Mouse (Mus musculus): Measurements from ENCODE around the gene Hs2st1. TPM values are rescaled to one million over a fixed set of nuclear protein-coding genes. Genes with fewer than 3 reads are reported as not detected.

Gene Hs2st1
- total RNA-seq, 1 experiment from 2014 or later = 5.1 TPM

GRCm38 (mm10) chr3:144561511-144562250 is 8.3 kb downstream of the Hs2st1 start:
- peak; percentile 82 for ATAC-seq (replicated peaks; ENCODE audit: insufficient number of reproducible peaks, low FRiP score, low TSS enrichment, poor library complexity, severe bottlenecking)

- no peak for ATAC-seq (replicated peaks; ENCODE audit: insufficient number of reproducible peaks, low FRiP score, low TSS enrichment, poor library complexity, severe bottlenecking)
Measured at GRCm38 (mm10) chr3:144558274-144558673, 11.7 kb downstream of the Hs2st1 start.

GRCm38 (mm10) chr3:144556625-144557324 is 13.2 kb downstream of the Hs2st1 start:
- ATAC-seq (replicated peaks; ENCODE audit: insufficient number of reproducible peaks, low FRiP score, low TSS enrichment, poor library complexity, severe bottlenecking) = no peak

GRCm38 (mm10) chr3:144555144-144555543 is 14.8 kb downstream of the Hs2st1 start:
- no peak for ATAC-seq (replicated peaks; ENCODE audit: insufficient number of reproducible peaks, low FRiP score, low TSS enrichment, poor library complexity, severe bottlenecking)

- no peak for ATAC-seq (replicated peaks; ENCODE audit: insufficient number of reproducible peaks, low FRiP score, low TSS enrichment, poor library complexity, severe bottlenecking)
Measured at GRCm38 (mm10) chr3:144554503-144554902, 15.5 kb downstream of the Hs2st1 start.

- no peak for ATAC-seq (replicated peaks; ENCODE audit: insufficient number of reproducible peaks, low FRiP score, low TSS enrichment, poor library complexity, severe bottlenecking)
Measured at GRCm38 (mm10) chr3:144553942-144554341, 16.0 kb downstream of the Hs2st1 start.

- ATAC-seq (replicated peaks; ENCODE audit: insufficient number of reproducible peaks, low FRiP score, low TSS enrichment, poor library complexity, severe bottlenecking) = no peak
Measured at GRCm38 (mm10) chr3:144551416-144551815, 18.6 kb downstream of the Hs2st1 start.

- no peak for ATAC-seq (replicated peaks; ENCODE audit: insufficient number of reproducible peaks, low FRiP score, low TSS enrichment, poor library complexity, severe bottlenecking)
Measured at GRCm38 (mm10) chr3:144550659-144551058, 19.3 kb downstream of the Hs2st1 start.

- ATAC-seq (replicated peaks; ENCODE audit: insufficient number of reproducible peaks, low FRiP score, low TSS enrichment, poor library complexity, severe bottlenecking) = no peak
Measured at GRCm38 (mm10) chr3:144550036-144550435, 19.9 kb downstream of the Hs2st1 start.

GRCm38 (mm10) chr3:144548186-144548845 is 21.7 kb downstream of the Hs2st1 start:
- no peak for ATAC-seq (replicated peaks; ENCODE audit: insufficient number of reproducible peaks, low FRiP score, low TSS enrichment, poor library complexity, severe bottlenecking)

GRCm38 (mm10) chr3:144546490-144546889 is 23.5 kb downstream of the Hs2st1 start:
- ATAC-seq (replicated peaks; ENCODE audit: insufficient number of reproducible peaks, low FRiP score, low TSS enrichment, poor library complexity, severe bottlenecking) = no peak

- no peak for ATAC-seq (replicated peaks; ENCODE audit: insufficient number of reproducible peaks, low FRiP score, low TSS enrichment, poor library complexity, severe bottlenecking)
Measured at GRCm38 (mm10) chr3:144545832-144546231, 24.1 kb downstream of the Hs2st1 start.

GRCm38 (mm10) chr3:144545152-144545551 is 24.8 kb downstream of the Hs2st1 start:
- no peak for ATAC-seq (replicated peaks; ENCODE audit: insufficient number of reproducible peaks, low FRiP score, low TSS enrichment, poor library complexity, severe bottlenecking)

- no peak for ATAC-seq (replicated peaks; ENCODE audit: insufficient number of reproducible peaks, low FRiP score, low TSS enrichment, poor library complexity, severe bottlenecking)
Measured at GRCm38 (mm10) chr3:144541906-144542438, 28.0 kb downstream of the Hs2st1 start.

- ATAC-seq (replicated peaks; ENCODE audit: insufficient number of reproducible peaks, low FRiP score, low TSS enrichment, poor library complexity, severe bottlenecking) = no peak
Measured at GRCm38 (mm10) chr3:144540805-144541204, 29.2 kb downstream of the Hs2st1 start.

- no peak for ATAC-seq (replicated peaks; ENCODE audit: insufficient number of reproducible peaks, low FRiP score, low TSS enrichment, poor library complexity, severe bottlenecking)
Measured at GRCm38 (mm10) chr3:144539051-144539450, 30.9 kb downstream of the Hs2st1 start.

- no peak for ATAC-seq (replicated peaks; ENCODE audit: insufficient number of reproducible peaks, low FRiP score, low TSS enrichment, poor library complexity, severe bottlenecking)
Measured at GRCm38 (mm10) chr3:144537078-144537855, 32.7 kb downstream of the Hs2st1 start.

- no peak for ATAC-seq (replicated peaks; ENCODE audit: insufficient number of reproducible peaks, low FRiP score, low TSS enrichment, poor library complexity, severe bottlenecking)
Measured at GRCm38 (mm10) chr3:144535056-144535455, 34.9 kb downstream of the Hs2st1 start.

GRCm38 (mm10) chr3:144531023-144531422 is 39.0 kb downstream of the Hs2st1 start:
- no peak for ATAC-seq (replicated peaks; ENCODE audit: insufficient number of reproducible peaks, low FRiP score, low TSS enrichment, poor library complexity, severe bottlenecking)

All from monocyte, adult 5-6 weeks (primary cell).